Mouse (Mus musculus) stomach, embryonic 14.5 days (tissue): Measurements from ENCODE around the gene Ccdc158. TPM values are rescaled to one million over a fixed set of nuclear protein-coding genes. Genes with fewer than 3 reads are reported as not detected.

Source experiments
- ATAC-seq: fragments of 200-750 bp; cut with Nextera tagmentation; 2 replicates; pipeline ENCODE4 v1.8.0; 2017; ENCODE audit warnings: low read depth, moderate TSS enrichment; ENCODE audit not compliant: insufficient number of reproducible peaks, insufficient read depth, low FRiP score
- H3K27ac ChIP-seq: fragments of 300-500 bp; sonication (generic); 2 replicates; pipeline ENCODE4 v1.5.1; 2014; ENCODE audit warnings: mild to moderate bottlenecking, low read length, moderate library complexity, mixed read lengths
- H3K27me3 ChIP-seq: fragments of 300-500 bp; sonication (generic); 2 replicates; pipeline ENCODE4 v1.6.1; 2014; ENCODE audit warnings: low read length, control low read depth, mixed read lengths; ENCODE audit not compliant: control insufficient read depth, insufficient read depth
- H3K36me3 ChIP-seq: fragments of 300-500 bp; sonication (generic); 2 replicates; pipeline ENCODE4 v1.6.1; 2014; ENCODE audit warnings: mild to moderate bottlenecking, control low read depth, low read length, moderate library complexity, mixed read lengths; ENCODE audit not compliant: control insufficient read depth, insufficient read depth
- H3K4me1 ChIP-seq: fragments of 300-500 bp; sonication (generic); 2 replicates; pipeline ENCODE4 v1.6.1; 2014; ENCODE audit warnings: low read length, control low read depth, mixed read lengths; ENCODE audit not compliant: control insufficient read depth, insufficient read depth
- H3K4me2 ChIP-seq: fragments of 300-500 bp; sonication (generic); replicated peaks from 2 replicates; pipeline ENCODE4 v1.6.1; 2014; ENCODE audit warnings: low read depth, low read length, control low read depth
- H3K4me3 ChIP-seq: fragments of 300-500 bp; sonication (generic); 2 replicates; pipeline ENCODE4 v1.5.1; 2014; ENCODE audit warnings: low read depth, low read length, control low read depth
- H3K9ac ChIP-seq: fragments of 300-500 bp; sonication (generic); replicated peaks from 2 replicates; pipeline ENCODE4 v1.6.1; 2014; ENCODE audit warnings: low read depth, mild to moderate bottlenecking, control low read depth, low read length, moderate library complexity, mixed read lengths
- H3K9me3 ChIP-seq: fragments of 300-500 bp; sonication (generic); 2 replicates; pipeline ENCODE4 v1.6.1; 2016; ENCODE audit warnings: low read depth, low read length, control low read depth; ENCODE audit not compliant: control insufficient read depth
- WGBS: fragments of 180-500 bp; shearing (Covaris S2); extraction: QIAGEN DNeasy Blood & Tissue Kit; methylation state at CpG from one replicate; pipeline ENCODE4 v1.1.7; 2014; 5-methylcytosine and 5-hydroxymethylcytosine counted together
- polyA plus RNA-seq: library from polyadenylated mRNA; unstranded; fragments of >200 nt; fragmentation: Nextera tagmentation; extraction: Ambion mirVana; gene quantifications from 2 replicates; pipeline ENCODE4 v1.2.1, GENCODE M21; 2014

Ccdc158 gene
- polyA plus RNA-seq, 1 experiment from 2014 or later = 1.1 TPM

GRCm38 (mm10) chr5:92599030-92599429 is 76.0 kb downstream of the Ccdc158 start:
- Histone ChIP-seq H3K4me2 (no peak overlapping the region), H3K4me3 (no peak overlapping the region), H3K9me3 (no peaks in the 10 kb centered on the region), H3K27me3 (no peaks in the 10 kb centered on the region), H3K27ac (no peak overlapping the region), H3K9ac (no peak overlapping the region), H3K36me3 (no peaks in the 10 kb centered on the region), H3K4me1 (peaks cover 2% of the 10 kb centered on the region; the same call in 1 of the 2 replicates)
- WGBS = 68% methylated on average over 10 of the region's 10 CpGs
- no peak for ATAC-seq

DNA sequence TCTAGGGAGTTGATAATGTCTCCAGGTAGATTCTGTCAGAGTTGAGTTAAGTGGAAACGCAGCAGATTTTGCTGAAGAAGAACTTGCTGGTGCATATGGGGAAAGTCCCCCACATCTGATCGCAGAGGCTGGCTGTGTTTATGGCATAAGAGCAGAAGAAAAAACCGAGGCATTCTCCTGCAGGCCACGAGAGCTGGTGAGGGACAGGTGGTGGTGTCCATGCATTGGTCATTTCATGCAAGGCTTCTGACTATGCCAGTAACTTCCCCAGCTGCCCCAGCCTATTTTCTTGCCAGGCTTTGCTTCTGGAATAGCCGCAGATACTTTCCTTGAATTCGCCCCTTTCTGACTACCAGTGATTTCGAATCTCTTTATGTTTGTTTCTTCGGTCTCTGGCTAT is 78.2 kb downstream of the Ccdc158 start:
- 82% methylated on average over 8 of the region's 8 CpGs for WGBS
- ATAC-seq = no peak

DNA sequence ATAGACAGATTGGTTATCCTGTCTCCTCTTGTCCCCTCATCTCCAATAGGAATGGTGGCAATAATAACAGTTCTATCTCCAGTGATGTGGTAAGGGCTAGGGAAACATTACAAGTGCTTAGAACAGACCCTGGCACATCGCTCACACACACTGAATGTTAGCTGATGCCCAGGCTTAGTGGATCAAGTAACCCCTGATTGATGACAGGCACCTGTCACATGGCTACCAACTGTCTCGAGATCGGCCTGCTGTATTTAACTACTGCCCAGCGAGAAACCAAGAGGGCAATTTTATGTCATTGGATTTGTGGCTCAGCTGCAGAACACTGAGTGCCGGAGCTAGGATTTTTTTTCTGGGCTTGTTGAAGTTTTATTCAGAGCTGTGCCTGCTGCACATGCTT is 80.0 kb downstream of the Ccdc158 start:
- Histone ChIP-seq H3K9me3 (no peaks in the 10 kb centered on the region), H3K27me3 (no peaks in the 10 kb centered on the region), H3K27ac (no peak overlapping the region), H3K4me3 (no peak overlapping the region), H3K36me3 (no peaks in the 10 kb centered on the region), H3K9ac (no peak overlapping the region), H3K4me1 (no peaks in the 10 kb centered on the region), H3K4me2 (no peak overlapping the region)
- ATAC-seq = no peak
- WGBS = 81% methylated on average over 5 of the region's 5 CpGs

More for the DNA sequence above, 78.2 kb downstream of the Ccdc158 start:
- Histone ChIP-seq H3K36me3 (no peaks in the 10 kb centered on the region), H3K27me3 (no peaks in the 10 kb centered on the region), H3K4me2 (no peak overlapping the region), H3K4me1 (no peaks in the 10 kb centered on the region; the same call in 1 of the 2 replicates), H3K27ac (no peak overlapping the region), H3K9me3 (no peaks in the 10 kb centered on the region), H3K4me3 (no peak overlapping the region), H3K9ac (no peak overlapping the region)

DNA sequence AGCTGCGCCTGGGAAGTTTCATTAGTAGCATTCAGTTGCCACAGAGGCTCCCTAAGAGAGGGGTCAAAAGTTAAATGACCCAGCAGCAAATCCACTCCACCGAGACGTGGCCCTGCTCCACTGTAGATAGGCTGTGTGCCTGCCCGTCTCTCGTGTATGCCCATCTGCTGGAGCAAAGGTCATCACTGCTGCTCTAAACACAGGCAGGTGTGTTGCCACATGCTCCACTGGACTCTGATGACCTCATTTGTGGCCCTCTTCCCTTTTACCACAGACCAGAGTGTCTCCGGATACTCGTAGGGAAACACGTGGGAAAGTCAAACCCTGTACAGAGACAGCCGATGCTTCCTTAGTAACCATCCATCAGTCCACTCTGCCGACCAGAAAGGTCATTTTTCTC is 89.1 kb downstream of the Ccdc158 start:
- Histone ChIP-seq H3K4me3 (no peak overlapping the region), H3K4me2 (no peak overlapping the region), H3K27me3 (no peaks in the 10 kb centered on the region), H3K36me3 (no peaks in the 10 kb centered on the region), H3K9me3 (no peaks in the 10 kb centered on the region), H3K27ac (no peak overlapping the region), H3K4me1 (no peaks in the 10 kb centered on the region), H3K9ac (no peak overlapping the region)
- 31% methylated on average over 10 of the region's 10 CpGs for WGBS
- no peak for ATAC-seq

DNA sequence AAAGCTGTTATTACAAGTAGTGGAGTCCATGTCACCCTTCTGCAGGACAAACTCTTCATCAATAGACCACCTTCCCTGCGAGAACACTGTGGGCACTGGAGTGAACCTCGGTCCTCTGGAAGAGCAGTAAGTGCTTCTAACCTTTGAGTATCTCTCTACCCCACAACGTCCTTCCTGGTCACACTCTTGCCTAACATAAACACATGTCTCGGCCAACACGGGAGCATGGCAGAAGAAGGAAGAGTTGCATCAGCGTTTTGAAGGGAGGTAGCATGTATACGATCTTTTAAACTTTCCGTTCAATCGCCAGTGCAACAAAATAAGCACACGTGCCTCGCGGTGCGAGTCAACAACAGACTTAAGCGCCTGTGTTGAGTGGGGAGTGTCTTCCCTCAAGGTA is 95.5 kb downstream of the Ccdc158 start:
- no peak for ATAC-seq
- no peak overlapping the region for H3K27ac ChIP-seq
- H3K4me2 ChIP-seq = no peak overlapping the region
- H3K4me1 ChIP-seq = no peaks in the 10 kb centered on the region
- H3K36me3 ChIP-seq = no peaks in the 10 kb centered on the region
- no peak overlapping the region for H3K9ac ChIP-seq
- no peaks in the 10 kb centered on the region for H3K9me3 ChIP-seq
- WGBS = 79% methylated on average over 14 of the region's 14 CpGs
- H3K27me3 ChIP-seq = no peaks in the 10 kb centered on the region
- no peak overlapping the region for H3K4me3 ChIP-seq

DNA sequence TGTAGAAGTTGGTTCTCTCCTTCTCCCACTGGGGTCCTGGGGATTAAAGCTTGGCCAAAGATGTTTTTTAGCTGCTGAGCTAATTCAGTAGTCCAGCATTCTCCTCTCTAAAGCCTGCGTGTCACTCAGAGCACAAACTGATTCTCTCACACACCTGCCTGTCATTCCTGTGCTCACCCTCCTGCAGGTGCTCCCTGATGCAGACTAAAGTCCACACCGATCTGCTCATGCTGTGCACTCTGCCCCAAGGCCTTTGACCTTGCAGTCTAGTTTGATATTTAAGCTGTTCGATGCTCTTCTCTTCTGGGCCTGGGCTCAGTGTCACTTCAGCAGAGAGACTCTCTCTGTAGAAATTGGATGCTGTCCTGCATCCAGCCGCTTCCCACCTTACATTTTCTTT is 103.8 kb downstream of the Ccdc158 start:
- Histone ChIP-seq H3K27ac (no peak overlapping the region), H3K4me1 (no peaks in the 10 kb centered on the region), H3K4me3 (no peak overlapping the region), H3K27me3 (no peaks in the 10 kb centered on the region), H3K9me3 (no peaks in the 10 kb centered on the region), H3K36me3 (no peaks in the 10 kb centered on the region), H3K9ac (no peak overlapping the region), H3K4me2 (no peak overlapping the region)
- ATAC-seq = no peak
- WGBS = 75% methylated on average over 4 of the region's 4 CpGs

- Histone ChIP-seq H3K27ac (no peak overlapping the region), H3K4me2 (no peak overlapping the region), H3K27me3 (no peaks in the 10 kb centered on the region), H3K4me1 (no peaks in the 10 kb centered on the region), H3K4me3 (no peak overlapping the region), H3K9me3 (no peaks in the 10 kb centered on the region), H3K36me3 (no peaks in the 10 kb centered on the region), H3K9ac (no peak overlapping the region)
- 72% methylated on average over 13 of the region's 13 CpGs for WGBS
- no peak for ATAC-seq
These were observed 113.1 kb downstream of the Ccdc158 start for GRCm38 (mm10) chr5:92562002-92562401.

GRCm38 (mm10) chr5:92560201-92560600 is 114.9 kb downstream of the Ccdc158 start:
- Histone ChIP-seq H3K4me3 (no peak overlapping the region), H3K4me1 (no peaks in the 10 kb centered on the region), H3K9ac (no peak overlapping the region), H3K27ac (no peak overlapping the region), H3K27me3 (no peaks in the 10 kb centered on the region), H3K4me2 (no peak overlapping the region), H3K9me3 (no peaks in the 10 kb centered on the region), H3K36me3 (no peaks in the 10 kb centered on the region)
- 0 out of 2 replicates have a peak, but pooled peaks have one; percentile 28 for ATAC-seq
- WGBS = 78% methylated on average over 2 of the region's 2 CpGs
